Mouse (Mus musculus) midbrain, embryonic 14.5 days (tissue): ENCODE data around the gene Fbn1. TPM values are rescaled to one million over a fixed set of nuclear protein-coding genes. Genes with fewer than 3 reads are reported as not detected.

ENCODE experiments used
- ATAC-seq: fragments of 200-750 bp; cut with Nextera tagmentation; 2 replicates; pipeline ENCODE4 v1.8.0; 2017; ENCODE audit warnings: moderate number of reproducible peaks, moderate library complexity; ENCODE audit not compliant: low FRiP score, low TSS enrichment
- DNase-seq: peaks from one replicate; pipeline ENCODE4 v3.0.0-alpha.2; 2015
- H3K27ac ChIP-seq: fragments of 300-500 bp; sonication (generic); replicated peaks from 2 replicates; pipeline ENCODE4 v1.5.1; 2014; ENCODE audit warnings: mild to moderate bottlenecking, low read depth, low read length, moderate library complexity
- H3K27me3 ChIP-seq: fragments of 300-500 bp; sonication (generic); 2 replicates; pipeline ENCODE4 v1.6.1; 2014; ENCODE audit warnings: low read length, control low read depth, mixed read lengths; ENCODE audit not compliant: control insufficient read depth, insufficient read depth
- H3K36me3 ChIP-seq: fragments of 300-500 bp; sonication (generic); 2 replicates; pipeline ENCODE4 v1.6.1; 2014; ENCODE audit warnings: low read length, control low read depth; ENCODE audit not compliant: control insufficient read depth, insufficient read depth
- H3K4me1 ChIP-seq: fragments of 300-500 bp; sonication (generic); 2 replicates; pipeline ENCODE4 v1.6.1; 2014; ENCODE audit warnings: mild to moderate bottlenecking, antibody characterized with exemption, low read length, control low read depth; ENCODE audit not compliant: control insufficient read depth, insufficient read depth
- H3K4me2 ChIP-seq: fragments of 300-500 bp; sonication (generic); 2 replicates; pipeline ENCODE4 v1.6.1; 2014; ENCODE audit warnings: mild to moderate bottlenecking, low read length, moderate library complexity
- H3K4me3 ChIP-seq: fragments of 300-500 bp; sonication (generic); replicated peaks from 2 replicates; pipeline ENCODE4 v1.5.1; 2014; ENCODE audit warnings: low read depth, low read length
- H3K9ac ChIP-seq: fragments of 300-500 bp; sonication (generic); replicated peaks from 2 replicates; pipeline ENCODE4 v1.6.1; 2014; ENCODE audit warnings: mild to moderate bottlenecking, low read length, moderate library complexity
- H3K9me3 ChIP-seq: fragments of 300-500 bp; sonication (generic); 2 replicates; pipeline ENCODE4 v1.6.1; 2016; ENCODE audit warnings: low read length, control low read depth, mixed read lengths; ENCODE audit not compliant: control insufficient read depth
- WGBS: fragments of 180-500 bp; shearing (Covaris S2); extraction: QIAGEN DNeasy Blood & Tissue Kit; methylation state at CpG from one replicate; pipeline ENCODE4 v1.1.7; 2014; 5-methylcytosine and 5-hydroxymethylcytosine counted together
- polyA plus RNA-seq: library from polyadenylated mRNA; unstranded; fragments of >200 nt; fragmentation: Nextera tagmentation; extraction: Ambion mirVana; gene quantifications from 2 replicates; pipeline ENCODE4 v1.2.1, GENCODE M21; 2014

Gene Fbn1
- polyA plus RNA-seq, 1 experiment from 2014 or later = 4.4 TPM

DNA sequence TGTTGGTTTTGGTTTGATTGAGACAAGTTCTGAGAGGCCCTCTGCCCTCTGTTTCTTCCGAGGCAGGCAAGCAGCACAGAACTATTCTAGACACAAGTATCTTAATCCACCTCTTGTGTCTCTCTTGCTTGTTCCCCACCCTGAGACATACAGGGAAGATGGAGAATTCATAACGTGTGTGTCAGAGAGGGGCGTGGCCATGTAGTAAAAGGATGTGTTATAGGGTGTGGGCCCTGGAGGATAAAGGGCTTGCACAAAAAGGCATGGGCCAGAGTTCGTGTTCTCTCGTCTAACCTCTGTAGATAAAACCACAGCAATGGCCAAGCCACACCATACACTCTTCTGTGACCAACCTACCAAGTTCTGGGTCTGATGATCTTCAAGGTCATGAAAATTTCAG is 18.8 kb upstream of the Fbn1 start:
- Histone ChIP-seq H3K9ac (no peak overlapping the region), H3K4me2 (no peak overlapping the region), H3K4me3 (no peak overlapping the region), H3K36me3 (no peaks in the 10 kb centered on the region), H3K27ac (no peak overlapping the region), H3K9me3 (no peaks in the 10 kb centered on the region), H3K4me1 (no peaks in the 10 kb centered on the region), H3K27me3 (no peaks in the 10 kb centered on the region)
- 79% methylated on average over 5 of the region's 5 CpGs for WGBS
- no peak for DNase-seq
- ATAC-seq = no peak

- DNase-seq = no peak
- Histone ChIP-seq H3K4me3 (no peak overlapping the region), H3K27ac (no peak overlapping the region), H3K27me3 (no peaks in the 10 kb centered on the region), H3K4me1 (no peaks in the 10 kb centered on the region), H3K9me3 (no peaks in the 10 kb centered on the region), H3K36me3 (no peaks in the 10 kb centered on the region), H3K4me2 (no peak overlapping the region), H3K9ac (no peak overlapping the region)
- ATAC-seq = no peak
- WGBS = 89% methylated on average over 2 of the region's 2 CpGs
Observed at GRCm38 (mm10) chr2:125525484-125525883, 17.7 kb upstream of the Fbn1 start.

DNA sequence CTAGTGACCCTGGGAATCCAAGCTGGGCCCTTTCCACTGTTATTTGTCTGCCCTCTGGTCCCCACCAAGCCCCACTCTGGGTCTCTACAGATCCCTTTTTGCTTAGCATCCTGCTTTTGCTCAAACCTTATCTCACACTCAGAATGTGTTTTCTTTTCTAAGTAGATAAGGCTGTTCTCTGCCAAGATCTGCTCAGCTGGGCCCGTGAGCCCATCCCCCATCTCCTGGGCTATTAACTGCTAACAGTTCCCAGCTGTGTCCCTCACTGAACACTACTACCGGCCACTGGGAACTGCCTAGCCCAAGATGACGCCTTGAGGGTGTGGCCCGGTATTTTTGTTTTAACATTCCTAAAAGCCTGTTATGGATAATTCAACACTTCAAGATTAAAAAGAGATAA is 8.8 kb upstream of the Fbn1 start:
- Histone ChIP-seq H3K9me3 (no peaks in the 10 kb centered on the region), H3K36me3 (no peaks in the 10 kb centered on the region), H3K27ac (no peak overlapping the region), H3K4me2 (no peak overlapping the region), H3K4me3 (no peak overlapping the region), H3K27me3 (no peaks in the 10 kb centered on the region), H3K9ac (no peak overlapping the region), H3K4me1 (no peaks in the 10 kb centered on the region)
- WGBS = 47% methylated on average over 4 of the region's 4 CpGs
- ATAC-seq = no peak
- peak; percentile 43 for DNase-seq

DNA sequence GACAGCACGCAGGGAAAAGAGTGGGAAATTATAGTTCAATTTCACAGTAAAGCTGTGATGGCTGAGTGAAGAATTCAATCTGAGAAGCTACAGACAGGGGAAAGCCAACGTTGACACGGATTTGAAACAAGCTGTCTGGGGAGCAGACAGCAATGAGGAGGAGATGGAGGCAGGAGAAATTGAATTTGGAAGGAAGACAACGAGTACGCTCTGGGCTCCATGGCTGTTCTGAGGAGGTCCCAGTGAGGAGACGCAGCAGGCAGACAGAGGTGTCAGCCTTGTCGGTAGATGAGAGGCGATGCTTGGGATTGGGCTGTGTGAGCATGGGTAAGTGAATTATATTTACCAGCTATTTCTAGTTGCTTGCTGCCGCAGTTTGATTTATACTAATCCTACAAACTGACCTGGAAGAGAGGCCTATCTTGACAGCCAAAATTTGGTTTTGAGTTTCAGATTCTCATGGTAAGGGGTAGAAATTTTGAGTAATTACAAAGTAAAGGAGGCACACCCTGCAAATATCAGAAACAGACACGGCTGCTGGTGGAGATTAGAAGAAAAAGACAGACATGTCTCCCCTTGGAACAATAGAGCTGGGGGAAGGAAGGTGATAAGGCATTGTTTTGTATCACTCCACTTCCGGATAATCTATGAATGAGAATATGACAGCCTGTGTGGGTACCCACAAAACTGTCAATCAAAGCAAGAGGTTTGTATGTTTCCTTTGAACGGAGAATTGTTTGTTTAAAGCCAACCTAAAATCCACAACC is 7.7 kb upstream of the Fbn1 start:
- H3K9ac ChIP-seq = no peak overlapping the region
- no peak overlapping the region for H3K4me2 ChIP-seq
- DNase-seq (peak; percentile 23), ATAC-seq (no peak)
- H3K9me3 ChIP-seq = no peaks in the 10 kb centered on the region
- H3K27ac ChIP-seq = peak overlapping the region; percentile 28
- H3K27me3 ChIP-seq = no peaks in the 10 kb centered on the region
- no peak overlapping the region for H3K4me3 ChIP-seq
- no peaks in the 10 kb centered on the region for H3K36me3 ChIP-seq
- 60% methylated on average over 12 of the region's 12 CpGs for WGBS
- H3K4me1 ChIP-seq = no peaks in the 10 kb centered on the region

- Histone ChIP-seq H3K9me3 (no peaks in the 10 kb centered on the region), H3K36me3 (no peaks in the 10 kb centered on the region), H3K4me3 (no peak overlapping the region), H3K4me1 (no peaks in the 10 kb centered on the region), H3K27me3 (no peaks in the 10 kb centered on the region), H3K27ac (no peak overlapping the region), H3K9ac (no peak overlapping the region), H3K4me2 (no peak overlapping the region)
- 74% methylated on average over 3 of the region's 3 CpGs for WGBS
- ATAC-seq = no peak
- no peak for DNase-seq
Observed at GRCm38 (mm10) chr2:125514391-125514790, 6.6 kb upstream of the Fbn1 start.

DNA sequence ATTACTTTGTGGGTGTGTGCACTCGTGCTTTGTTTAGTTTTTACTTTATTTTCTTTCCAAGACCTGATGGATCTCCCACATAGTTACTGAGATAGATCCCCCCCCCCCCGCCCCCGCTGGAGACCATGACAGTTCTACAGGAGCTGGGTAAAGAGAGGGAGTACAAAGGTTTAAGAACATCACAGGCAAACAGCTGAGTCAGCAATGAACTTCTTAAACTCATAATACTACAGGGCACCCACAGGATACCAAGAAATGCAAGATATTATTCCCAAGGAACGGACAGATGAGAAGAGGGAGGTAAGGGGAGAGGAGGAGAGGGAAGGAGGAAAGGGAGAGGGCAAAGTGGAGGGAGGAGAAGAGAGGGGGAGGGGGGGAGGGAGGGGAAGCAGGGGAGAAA is 4.8 kb upstream of the Fbn1 start:
- no peaks in the 10 kb centered on the region for H3K36me3 ChIP-seq
- H3K9me3 ChIP-seq = no peaks in the 10 kb centered on the region
- ATAC-seq (no peak), DNase-seq (no peak)
- no peaks in the 10 kb centered on the region for H3K27me3 ChIP-seq
- H3K27ac ChIP-seq = no peak overlapping the region
- no peak overlapping the region for H3K4me2 ChIP-seq
- WGBS = 82% methylated on average over 4 of the region's 4 CpGs
- H3K4me1 ChIP-seq = no peaks in the 10 kb centered on the region
- no peak overlapping the region for H3K9ac ChIP-seq
- H3K4me3 ChIP-seq = no peak overlapping the region

DNA sequence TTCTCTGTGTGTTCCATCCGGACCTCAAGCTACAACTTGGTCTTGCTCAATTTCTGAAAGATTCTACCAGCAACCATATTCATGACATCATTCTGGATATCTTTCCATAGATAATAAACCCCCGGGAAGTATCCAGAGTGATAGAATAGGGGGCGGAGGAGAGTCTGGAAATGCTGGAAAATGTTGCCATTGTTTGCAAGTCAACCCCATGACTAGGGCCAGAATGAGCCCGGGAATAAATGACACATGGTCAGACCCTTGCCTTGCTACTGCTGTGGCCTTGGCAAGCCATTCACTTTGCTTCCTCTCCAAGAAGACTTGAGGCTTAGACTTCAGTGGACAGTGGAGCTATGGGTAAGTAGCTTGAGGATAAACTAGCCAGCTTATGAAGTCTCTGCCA is 4.1 kb upstream of the Fbn1 start:
- Histone ChIP-seq H3K4me3 (no peak overlapping the region), H3K4me2 (no peak overlapping the region), H3K27me3 (no peaks in the 10 kb centered on the region), H3K9ac (no peak overlapping the region), H3K4me1 (no peaks in the 10 kb centered on the region), H3K9me3 (no peaks in the 10 kb centered on the region), H3K36me3 (no peaks in the 10 kb centered on the region), H3K27ac (no peak overlapping the region)
- DNase-seq (no peak), ATAC-seq (no peak)
- WGBS = 76% methylated on average over 4 of the region's 4 CpGs

DNA sequence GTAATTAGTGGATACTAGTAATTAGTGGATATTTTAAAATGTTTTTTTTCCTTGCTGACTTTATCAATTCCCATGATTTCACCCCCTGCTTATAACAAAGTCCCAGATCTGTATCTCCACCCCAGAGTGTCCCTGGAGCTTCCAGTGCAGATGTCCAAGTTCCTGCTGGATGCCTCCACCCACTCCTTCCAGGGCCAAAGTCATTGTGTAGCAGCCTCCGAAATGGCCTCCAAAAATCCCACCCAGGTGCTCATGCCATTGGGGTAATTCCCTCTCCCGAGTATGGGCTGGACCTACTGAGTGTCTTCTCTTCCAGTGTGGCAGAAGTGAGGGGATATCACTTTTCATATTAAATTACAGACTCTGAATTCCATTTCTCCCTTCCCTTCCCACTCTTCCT is 3.0 kb upstream of the Fbn1 start:
- Histone ChIP-seq H3K4me1 (0 out of 2 replicates have a peak, but pooled peaks cover 3% of the 10 kb centered on the region), H3K9ac (no peak overlapping the region), H3K27ac (no peak overlapping the region), H3K4me3 (no peak overlapping the region), H3K27me3 (no peaks in the 10 kb centered on the region), H3K9me3 (no peaks in the 10 kb centered on the region), H3K4me2 (no peak overlapping the region), H3K36me3 (no peaks in the 10 kb centered on the region)
- WGBS = 80% methylated on average over 2 of the region's 2 CpGs
- ATAC-seq = no peak
- DNase-seq = no peak

DNA sequence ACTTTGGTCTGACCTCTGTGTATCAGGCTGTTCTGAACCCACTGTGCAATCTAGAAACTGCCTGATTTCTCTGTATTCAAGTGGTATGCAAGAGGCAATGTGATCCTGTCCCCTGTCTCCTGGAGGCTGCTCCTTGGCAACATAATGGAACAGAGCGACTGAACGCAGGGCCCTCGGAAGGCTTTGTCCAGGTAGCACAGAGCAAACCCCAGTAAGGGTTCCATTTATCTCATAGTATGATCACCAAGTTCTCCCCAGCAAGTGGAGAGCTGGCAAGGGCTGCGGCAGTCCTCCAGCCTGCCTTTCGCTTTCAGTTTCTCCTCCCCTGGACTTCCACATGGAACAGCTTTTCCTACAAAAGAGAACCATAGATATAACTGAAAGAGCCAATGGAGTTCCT is 588 bp upstream of the Fbn1 start:
- no peak overlapping the region for H3K4me3 ChIP-seq
- H3K27me3 ChIP-seq = no peaks in the 10 kb centered on the region
- H3K9me3 ChIP-seq = no peaks in the 10 kb centered on the region
- WGBS = 96% methylated on average over 5 of the region's 5 CpGs
- no peak overlapping the region for H3K27ac ChIP-seq
- H3K36me3 ChIP-seq = no peaks in the 10 kb centered on the region
- no peak overlapping the region for H3K9ac ChIP-seq
- DNase-seq (no peak), ATAC-seq (no peak)
- H3K4me2 ChIP-seq = no peak overlapping the region
- H3K4me1 ChIP-seq = 0 out of 2 replicates have a peak, but pooled peaks cover 10% of the 10 kb centered on the region
